Mouse (Mus musculus): Measurements from ENCODE around the gene Slc13a4. TPM values are rescaled to one million over a fixed set of nuclear protein-coding genes. Genes with fewer than 3 reads are reported as not detected.

The Slc13a4 gene
- 0.22 TPM for polyA plus RNA-seq (2017; shearing (Covaris generic))

DNA sequence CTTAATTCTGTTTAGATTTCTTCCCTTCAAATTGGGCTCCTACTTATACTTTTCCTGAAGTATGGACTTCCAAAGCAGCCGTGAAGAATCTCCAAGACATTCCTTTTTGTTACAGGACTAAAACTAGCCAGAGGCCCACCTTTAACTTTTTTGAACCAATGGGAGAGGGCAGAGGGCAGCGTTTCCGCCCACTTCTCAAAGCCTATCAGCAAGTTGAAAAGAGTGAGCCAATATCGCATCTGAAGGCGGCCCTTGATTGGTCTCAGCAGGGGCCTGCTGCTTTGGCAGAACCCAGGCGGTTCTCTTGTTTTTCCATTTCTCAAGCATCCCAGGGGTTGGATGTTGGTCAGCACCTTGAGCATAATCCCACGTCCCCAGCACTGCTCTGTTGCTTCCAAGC is at the start of gene Slc13a4:
Gene Slc13a4, minus strand, starts transcription at position 95 of the 400 bp plus-strand sequence.

DNA sequence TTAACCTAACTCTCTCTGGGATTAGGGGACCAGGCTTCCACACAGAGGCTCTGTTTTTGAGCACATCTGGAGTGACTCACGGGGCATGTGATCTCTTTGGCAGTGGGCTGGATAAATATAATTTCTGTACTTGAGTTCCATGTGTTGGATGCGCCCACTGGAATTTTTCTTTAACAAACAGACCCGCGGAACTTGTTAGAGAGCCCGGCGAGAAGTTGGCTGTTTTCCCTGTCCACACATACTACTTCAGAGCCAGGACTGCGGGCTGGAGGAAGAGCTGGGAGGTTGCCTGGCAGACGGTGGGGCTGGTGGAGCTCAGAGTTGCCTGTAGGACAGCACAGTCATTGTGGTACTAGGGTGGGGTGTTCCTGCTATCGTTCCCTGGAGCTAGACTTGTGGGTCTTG is 18.2 kb upstream of the Slc13a4 start, which contains the start of gene Fam180a:
Gene Fam180a, minus strand, starts transcription at position 31 of the 405 bp plus-strand sequence.

Other genes starting within 250 kb of the Slc13a4 start
- 63.3 TPM for gene Cnot4, start 174.4 kb downstream of the Slc13a4 start, polyA plus RNA-seq (2017; shearing (Covaris generic))
- 41.9 TPM for gene Nup205, start 130.7 kb downstream of the Slc13a4 start, polyA plus RNA-seq (2017; shearing (Covaris generic))
- not detected for gene Fam180a, start 18.0 kb upstream of the Slc13a4 start, polyA plus RNA-seq (2017; shearing (Covaris generic))
- gene Mtpn, start 231.8 kb upstream of the Slc13a4 start, polyA plus RNA-seq (2017; shearing (Covaris generic)) = 104 TPM

Measured in activated CD4-positive, CD25-positive, alpha-beta regulatory T cell, adult 9 weeks (primary cell).